Mouse (Mus musculus) lung, postnatal 14 days (tissue): ENCODE results near the gene Chp1.
"Not testable (repeated sequence)": the region's sequence is repeated elsewhere in the genome, so short reads cannot be mapped to it uniquely, and the experiment has no call there.

Experiments used
- DNase-seq: peaks from one replicate; pipeline ENCODE4 v3.0.0; 2021

The Chp1 gene

DNA sequence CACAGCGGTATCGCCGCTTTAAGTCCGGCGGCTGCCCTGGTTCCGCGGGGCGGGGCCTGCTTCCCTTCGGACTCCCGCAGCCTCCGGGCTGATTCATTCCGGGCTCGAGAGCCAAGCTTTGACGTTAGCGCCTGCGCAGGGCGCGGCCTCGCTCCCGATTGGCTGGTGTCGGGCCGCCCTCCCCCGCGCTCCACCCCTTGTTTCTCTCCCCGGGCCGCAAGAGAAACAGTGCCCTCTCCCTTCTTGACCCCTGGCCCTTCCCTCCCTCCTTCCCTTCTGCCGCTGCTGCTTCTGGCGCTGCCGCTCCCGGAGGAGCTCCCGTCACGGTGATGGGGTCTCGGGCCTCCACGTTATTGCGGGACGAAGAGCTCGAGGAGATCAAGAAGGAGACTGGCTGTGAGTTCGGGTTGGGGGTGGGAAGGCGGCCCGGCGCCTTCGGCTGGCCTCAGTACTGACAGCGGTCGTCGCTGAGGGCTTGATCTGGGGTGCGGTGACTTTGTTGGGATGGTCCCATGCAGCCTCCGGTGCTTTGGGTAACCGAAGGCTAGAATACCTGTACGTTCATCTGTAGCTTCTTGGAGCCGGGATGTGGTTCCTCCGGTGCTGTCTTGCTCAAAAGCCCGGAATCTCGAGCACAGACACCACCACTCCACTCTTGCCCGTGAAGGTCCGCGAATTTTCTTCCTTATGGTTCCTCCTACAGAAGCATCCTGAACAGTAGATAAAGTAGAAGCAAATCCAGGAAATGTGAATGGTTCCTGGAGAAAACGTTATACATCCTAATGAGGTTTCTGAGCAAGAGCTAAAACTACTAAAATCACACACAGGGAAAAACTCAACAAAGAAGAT lies at the start of gene Chp1, which contains the start of gene Exd1:
TSS of gene Chp1 (plus strand) at position 176 of the 849 bp plus-strand sequence.
TSS of gene Exd1 (minus strand) at position 106 of the 849 bp plus-strand sequence.
- peak; percentile 99 for DNase-seq

DNA sequence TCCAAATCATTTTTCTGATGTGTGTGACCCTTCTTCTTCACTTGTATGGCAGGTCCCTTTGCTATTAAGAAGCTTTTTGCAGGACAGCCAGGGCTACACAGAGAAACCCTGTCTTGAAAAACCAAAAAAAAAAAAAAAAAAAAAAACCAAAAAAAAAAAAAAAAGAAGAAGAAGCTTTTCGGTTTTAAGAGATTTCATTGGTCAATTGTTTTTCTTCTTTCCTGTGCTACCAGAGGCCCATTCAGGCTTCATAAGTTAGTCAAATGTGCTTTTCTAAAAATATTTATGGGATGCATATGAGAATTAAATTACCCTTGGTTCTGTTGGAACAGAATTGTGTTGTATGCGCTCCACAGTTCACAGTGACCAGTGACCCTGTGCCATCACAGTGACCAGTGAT lies 48.6 kb upstream of the Chp1 start:
- no peak for DNase-seq

DNA sequence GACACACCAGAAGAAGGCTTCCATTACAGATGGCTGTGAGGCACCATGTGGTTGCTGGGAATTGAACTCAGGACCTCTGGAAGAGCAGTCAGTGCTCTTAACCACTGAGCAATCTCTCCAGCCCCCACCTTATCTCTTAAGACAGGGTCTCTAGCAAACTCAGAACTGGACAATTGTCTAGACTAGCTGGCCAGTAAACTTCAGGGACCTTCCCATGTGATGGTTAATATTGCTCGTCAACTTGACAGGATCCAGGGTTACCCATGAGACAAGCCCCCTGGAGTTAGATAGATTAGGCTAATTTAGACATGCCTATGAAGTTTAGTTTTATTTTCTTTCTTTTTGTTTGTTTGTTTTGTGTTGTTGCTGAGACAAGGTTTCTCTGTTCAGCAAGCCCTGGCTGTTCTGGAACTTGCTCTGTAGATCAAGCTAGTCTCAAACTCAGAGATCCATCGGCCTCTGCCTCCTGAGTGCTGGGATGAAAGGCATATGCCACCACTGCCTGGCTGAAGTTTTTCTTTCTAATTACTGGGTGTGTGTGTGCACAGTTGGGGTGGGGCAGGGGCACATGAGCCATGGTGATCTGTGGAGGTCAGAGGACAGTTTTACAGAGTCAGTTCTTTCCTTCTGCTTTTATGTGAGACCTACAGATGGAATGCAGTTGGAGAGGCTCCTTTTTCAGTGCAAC lies 46.4 kb upstream of the Chp1 start:
- no peak for DNase-seq

DNA sequence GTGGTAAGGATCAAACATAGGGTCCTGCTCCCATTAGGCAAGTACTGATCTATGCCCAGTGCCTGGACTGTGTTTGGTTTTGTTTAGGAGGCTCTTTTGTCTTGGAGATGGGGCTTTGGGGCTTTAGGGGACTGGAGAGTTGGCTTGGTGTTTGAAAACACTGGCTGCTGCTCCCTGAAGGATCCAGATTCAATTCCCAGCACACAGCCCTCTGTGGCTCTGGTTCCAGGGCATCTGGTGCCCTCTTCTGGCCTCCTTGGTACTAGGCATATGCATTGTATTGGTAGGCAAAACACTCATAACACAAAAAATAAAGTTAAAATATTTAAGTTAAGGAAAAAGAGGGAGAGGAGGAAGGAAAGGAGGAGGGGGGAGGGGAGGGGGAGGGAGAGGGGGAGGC lies 40.4 kb upstream of the Chp1 start:
- no peak for DNase-seq

DNA sequence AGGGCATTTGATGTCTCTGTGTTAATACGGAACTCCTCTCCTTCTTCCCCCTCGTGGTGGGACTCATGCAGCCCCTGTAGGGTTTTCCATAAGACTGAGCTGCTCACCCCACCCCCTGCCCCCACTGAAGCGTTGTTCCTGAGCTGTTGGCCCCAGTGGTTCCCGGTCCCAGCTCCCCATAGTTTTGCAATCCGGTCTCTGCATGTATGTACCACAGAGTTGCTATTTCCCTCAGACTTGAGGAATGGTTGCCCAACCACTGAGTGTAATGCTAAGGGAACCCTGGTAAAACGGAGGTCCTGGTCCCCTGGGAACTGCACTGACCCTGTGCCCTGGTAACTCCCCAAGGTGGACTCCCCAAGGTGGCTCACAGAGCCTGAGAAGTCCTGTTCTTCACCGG lies 39.0 kb upstream of the Chp1 start:
- DNase-seq: not testable (repeated sequence)

DNA sequence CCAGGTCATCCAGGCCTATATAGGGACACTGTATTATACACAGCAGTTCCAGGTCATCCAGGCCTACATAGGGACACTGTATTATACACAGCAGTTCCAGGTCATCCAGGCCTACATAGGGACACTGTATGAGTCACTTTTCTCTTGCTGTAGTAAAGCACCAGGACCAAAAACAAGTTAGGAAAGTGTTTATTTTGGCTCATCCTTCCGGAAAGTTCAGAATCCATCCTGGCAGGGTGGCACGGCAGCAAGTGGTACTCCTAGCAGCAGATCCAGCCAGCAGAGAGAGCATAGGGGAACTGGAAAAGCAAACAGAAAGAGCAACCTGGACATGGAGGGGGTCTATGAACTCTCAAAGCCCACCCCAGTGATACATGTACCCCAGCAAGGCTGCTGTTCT lies 36.6 kb upstream of the Chp1 start:
- DNase-seq: no peak

DNA sequence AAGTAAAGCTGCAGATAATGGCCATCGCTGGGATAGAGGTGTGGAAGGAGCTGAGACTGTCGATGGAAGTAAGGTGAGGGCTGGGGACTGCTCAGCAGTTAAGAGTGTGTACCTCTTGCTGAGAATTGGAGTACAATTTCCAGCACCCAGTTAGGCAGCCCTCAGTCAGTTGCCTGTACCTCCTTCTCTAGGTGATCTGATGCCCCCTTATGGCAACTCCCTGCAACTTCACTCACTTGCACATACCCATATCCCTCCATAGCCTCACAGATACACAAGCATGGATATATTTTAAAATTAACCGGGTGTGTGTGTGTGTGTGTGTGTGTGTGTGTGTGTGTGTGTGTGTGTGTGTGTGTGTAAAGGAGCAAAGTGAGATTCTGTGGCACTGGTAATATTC lies 35.2 kb upstream of the Chp1 start:
- no peak for DNase-seq

DNA sequence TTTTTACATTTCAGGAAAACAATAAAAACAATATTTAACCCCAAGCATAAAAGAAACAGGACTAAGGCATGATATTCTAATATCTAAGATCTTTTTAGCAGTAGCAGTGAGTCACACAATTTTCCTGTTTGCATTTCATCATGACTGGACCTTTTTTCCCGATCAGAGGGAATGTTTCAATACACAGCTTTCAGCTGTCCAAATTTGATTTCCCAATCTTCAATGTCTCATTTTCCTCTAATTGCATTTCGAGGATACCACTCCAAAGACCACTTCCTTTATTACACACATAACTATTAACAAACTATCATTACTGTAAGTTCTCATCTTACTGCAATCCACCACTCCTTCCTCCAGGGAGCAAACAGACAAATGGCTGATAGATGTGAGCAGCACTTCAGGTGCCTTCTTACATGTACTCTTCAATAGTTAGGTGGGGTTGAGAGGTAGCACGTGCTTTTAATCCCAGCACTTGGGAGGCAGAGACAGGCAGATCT lies 33.4 kb upstream of the Chp1 start:
- no peak for DNase-seq

DNA sequence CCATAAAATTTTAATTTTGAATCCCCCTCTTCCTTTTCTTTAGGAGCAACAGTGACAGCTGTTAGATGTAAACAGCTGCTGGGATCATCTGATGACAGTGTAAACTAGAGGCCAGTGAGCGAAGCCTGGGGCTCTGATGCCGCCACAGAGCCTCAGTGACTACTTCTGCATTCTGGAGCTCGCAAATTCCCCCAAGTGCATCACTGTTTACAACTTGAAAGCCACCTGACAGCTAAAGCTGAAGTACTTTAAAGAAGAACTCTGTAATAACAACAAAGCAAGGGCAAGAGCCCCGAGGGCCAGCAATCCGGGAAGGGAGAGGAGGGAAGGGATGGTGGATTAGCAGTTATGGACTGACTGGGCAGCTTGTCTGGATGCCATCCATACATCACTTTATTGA lies 30.7 kb upstream of the Chp1 start:
- no peak for DNase-seq

DNA sequence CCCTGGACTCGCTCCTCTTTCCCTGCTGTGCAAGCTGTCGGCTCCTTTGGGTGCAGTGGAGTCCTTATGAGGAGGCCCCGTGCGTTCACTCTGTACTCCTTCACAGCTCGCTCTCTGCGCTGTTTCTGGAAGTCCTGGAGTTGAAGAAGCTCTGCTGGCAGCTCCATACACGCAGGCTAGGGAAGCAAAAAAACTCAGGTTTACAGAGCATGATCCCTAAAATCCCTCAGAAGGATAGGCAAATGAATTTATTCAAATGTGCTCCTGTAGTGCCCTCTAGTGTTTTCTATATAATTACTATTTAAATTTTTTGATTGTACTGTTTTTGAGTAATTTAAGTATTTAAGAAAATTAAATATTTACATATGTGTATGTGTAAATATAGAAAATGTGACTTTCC lies 26.9 kb upstream of the Chp1 start:
- no peak for DNase-seq

DNA sequence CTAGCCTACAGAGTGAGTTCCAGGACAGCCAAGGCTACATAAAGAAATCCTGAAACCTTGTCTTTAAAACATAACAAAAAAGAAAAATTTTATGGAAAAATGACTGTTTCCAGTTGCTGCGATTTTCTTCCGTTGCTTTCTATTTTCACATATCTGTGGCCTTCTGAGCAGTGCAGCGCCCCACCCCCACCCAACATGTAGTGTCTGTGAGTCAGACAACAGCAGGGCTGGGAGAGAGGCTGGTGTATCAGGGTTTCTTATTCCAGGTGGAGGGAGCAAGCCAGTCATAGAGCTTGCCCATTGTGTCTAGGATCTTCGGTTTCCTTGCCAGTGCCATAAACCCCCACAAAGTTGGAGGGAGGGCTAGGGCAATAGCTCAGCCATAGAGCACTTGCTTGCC lies 23.7 kb upstream of the Chp1 start:
- DNase-seq: no peak

DNA sequence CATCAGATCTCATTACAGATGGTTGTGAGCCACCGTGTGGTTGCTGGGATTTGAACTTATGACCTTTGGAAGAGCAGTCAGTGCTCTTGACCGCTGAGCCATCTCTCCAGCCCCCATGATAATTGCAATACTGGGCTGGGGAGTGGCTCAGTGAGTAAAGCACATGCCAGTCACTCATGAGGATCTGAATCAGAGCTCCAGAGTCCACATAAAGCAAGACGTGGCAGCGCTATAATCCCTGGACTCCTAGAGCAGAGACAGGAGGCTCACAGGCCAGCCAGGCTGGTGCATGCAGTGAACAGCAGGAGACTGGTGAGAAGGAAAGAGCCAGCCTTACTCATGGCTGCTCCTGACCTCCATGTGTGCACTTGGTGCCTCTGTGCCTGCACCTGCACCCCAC lies 22.1 kb upstream of the Chp1 start:
- DNase-seq: no peak

DNA sequence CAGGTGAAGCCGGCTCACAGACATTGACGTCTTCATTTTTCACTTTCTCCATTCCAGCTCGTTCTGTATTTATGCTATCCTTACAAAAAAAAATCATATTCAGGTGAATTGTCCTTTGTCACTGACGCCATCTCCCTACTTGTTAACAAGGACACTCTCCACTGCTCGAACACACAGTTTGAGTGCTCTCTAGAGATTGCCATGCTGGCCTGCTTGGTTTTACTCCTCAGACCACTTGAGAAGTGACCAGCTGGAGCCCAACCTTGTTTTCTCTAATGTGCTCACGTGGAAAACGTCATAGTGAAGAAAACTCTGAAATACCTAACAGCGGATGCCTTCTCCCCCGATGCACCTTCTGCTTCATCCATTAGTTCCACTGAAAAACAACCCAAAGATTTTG lies 8.7 kb upstream of the Chp1 start:
- no peak for DNase-seq

DNA sequence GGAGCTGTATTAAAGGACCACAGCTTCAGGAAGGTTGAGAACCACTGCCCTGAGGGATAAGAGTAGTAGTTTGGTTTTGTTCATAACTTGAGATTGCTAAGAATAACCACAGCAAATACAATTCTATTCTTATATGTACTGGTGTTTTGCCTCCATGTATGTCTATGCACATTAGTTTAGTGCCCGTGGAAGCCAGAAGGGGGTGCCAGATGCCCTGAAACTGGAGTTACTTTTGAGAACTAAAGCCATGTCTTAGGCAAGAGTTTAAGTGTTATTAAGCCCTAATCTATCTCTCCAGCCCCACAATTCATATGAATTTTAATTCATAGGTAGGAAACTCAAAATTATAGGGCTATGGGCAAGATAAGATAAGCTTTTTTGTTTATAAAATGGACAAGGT lies 5.4 kb upstream of the Chp1 start:
- DNase-seq: peak; percentile 80

DNA sequence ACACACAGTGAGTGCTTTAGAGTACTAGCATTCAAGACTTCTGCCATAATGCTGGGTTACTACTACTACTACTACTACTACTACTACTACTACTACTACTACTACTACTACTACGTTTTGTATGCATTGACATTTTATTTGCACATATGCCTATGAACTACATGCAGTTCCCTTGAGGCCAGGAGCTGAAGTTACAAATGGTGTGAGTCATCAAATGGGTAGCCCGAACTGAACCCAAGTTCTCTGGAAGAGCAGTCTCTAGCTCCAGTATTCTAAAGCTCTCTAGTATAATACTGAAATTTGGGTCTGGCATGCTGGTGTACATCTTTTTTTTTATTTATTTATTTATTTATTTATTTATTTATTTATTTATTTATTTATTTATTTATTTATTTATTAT lies 3.8 kb upstream of the Chp1 start:
- no peak for DNase-seq

DNA sequence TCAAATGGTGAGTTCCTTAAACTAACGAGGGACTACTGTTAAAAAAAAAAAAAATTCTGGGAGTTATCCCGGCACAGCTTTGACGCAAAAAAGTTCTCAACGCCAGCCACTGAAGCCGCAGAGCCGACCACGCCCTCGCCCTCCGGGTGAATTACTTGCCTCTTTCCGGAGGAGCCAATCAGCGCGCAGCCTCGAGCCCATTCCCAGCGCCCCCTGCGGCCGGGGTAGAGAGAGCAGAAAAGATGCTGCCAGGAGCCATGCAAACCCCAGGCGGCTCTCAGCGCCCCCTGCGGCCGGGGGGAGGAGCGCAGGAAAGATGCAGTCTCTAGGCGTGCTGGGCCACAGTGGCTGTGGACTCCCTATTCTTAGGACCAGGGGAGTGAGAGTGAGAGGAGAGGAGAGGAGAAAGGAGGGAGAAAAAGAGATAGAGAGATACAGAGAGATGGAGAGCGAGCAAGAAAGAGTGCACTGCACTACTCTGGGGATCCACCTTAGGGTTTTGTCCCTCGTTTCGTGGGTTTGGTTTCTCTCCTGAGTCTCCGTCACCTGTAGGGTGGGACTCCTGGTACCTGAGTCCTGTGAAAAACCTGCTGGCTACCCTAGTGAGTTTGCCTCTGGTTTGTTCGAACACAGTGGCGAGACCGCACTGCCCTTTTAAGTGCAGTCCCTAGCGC lies 512 bp upstream of the Chp1 start:
- peak; percentile 85 for DNase-seq

DNA sequence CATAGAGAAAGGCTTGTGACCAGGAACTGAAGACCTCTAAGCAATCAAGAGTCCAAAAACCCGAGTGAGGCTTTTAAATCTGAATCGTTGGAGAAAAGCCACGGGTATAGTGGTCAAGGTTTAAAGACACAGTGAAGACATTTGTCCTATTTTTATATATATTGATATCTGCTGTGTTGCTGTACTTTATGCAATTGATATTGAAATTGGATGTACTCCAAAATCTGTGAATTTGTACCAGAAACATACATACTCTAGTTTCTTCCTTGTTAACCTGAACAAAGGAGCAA lies 819 bp downstream of the Chp1 start:
- DNase-seq: no peak

DNA sequence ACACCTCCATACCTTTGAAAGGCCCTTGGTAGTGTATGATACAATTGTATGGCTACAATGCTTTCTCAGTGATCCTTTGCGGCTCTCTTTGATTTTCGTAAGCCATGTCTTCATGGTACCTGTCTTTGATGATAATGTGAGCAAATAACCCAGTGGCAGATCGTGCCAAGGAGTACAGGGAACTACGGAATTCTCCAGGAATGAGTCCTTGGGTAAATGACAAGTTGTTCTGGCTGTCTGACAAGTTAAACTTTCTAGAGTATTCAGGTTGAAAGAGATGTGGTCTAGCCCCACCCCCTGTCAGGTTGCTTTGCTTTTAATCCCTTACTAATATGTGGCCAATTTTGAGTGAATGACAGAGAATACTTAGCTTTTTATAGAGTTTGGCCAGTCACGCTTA lies 1.2 kb downstream of the Chp1 start:
- DNase-seq: peak; percentile 17

DNA sequence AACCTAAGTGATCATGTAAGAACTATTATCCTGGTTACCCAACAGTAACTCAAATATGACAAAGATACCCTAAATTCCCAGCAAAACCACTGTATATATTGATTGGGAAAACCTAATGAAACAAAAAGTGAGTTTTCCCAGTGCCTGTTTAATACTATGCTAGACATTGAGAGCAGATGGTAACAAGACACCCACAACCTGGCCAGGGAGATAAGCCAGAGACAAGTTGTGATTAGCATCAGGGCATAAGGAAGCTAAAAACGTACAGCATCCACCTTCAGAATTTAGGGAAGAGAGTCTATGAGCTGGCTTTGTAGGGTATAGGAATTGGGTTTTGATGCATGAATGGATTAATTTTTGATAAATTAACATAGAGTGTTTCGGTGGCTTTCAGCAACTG lies 2.2 kb downstream of the Chp1 start:
- DNase-seq: no peak

DNA sequence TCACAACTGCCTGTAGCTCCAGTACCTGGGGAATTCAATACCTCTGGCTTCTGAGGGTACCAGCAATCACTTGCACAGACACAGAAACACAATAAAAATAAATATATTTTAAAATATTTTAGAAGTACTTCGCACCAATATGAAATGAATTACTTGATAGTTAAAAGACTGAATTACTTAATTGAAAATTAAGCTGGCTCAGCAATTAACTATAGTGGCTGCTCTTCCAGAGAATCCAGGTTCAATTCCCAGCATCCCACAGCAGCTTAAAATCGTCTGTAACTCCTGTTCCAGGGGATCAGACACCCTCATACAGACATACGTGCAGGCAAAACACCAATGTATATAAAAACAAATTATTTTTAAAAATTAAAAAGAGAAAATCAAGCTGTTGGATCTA lies 10.5 kb downstream of the Chp1 start:
- DNase-seq: no peak

DNA sequence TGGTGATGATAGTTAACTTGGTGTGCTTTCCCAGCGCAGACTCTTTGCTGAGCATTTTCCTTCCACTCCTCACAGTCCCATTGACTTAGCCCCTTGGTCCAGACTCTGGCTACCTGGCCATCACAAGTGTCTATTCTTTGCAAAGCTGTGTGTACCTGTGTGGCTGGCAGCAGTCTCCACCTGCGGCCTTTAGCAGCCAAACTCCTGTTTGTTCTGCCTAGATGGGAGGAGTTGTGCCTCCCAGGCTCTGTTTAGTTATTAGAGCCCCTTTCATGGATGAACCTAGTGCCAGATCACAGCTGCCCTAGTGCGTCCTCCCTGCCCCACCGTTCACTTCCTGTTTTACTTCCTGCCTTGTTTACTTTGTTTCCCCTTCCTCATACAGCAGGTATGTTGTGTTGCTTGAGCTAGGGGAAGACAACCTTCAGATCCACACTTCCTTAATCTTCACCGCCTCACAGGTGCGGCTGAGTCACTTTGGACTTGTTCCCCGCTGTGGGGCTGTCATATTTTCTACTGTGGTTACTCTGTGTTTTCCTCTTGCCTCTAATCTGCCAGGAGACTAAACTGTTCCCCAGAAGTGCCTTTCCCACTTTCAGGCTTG lies 11.3 kb downstream of the Chp1 start:
- no peak for DNase-seq

DNA sequence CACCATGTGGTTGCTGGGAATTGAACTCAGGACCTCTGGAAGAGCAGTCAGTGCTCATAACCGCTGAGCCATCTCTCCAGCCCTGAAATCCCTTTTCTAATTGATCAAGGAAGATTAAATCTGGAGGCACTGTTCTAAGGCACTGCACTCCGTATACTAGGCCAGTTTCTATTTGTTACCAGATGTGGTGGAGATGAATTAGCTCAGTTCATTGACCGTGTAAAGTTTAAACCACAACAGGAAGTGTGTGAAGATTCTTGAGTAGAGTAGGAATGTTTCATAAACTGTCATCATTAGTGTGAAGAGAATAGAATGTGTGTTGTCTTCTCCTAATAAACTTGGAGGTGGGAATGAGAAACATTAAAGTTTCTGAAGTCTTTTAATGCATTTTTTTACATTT lies 14.3 kb downstream of the Chp1 start:
- no peak for DNase-seq

DNA sequence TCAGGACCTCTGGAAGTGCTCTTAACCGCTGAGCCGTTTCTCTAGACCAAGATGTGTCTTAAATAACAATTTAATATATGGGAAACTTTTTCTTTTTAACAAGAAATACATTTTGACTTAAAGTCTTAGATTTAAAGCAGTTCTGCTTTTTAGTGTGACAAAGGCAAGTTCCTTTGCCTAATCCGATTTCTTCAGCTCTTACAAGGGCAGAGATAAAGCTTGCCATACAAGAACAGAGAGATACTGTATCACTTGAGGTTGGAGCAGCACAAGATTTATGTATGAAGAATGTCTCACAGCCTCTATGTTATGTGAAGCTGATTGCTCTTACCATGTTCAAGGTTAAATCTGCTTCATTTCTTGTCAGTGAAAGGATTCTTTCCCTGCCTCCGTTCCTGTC lies 17.8 kb downstream of the Chp1 start:
- DNase-seq: no peak
